Mouse (Mus musculus): Measurements from ENCODE around the gene Rgs19. TPM values are rescaled to one million over a fixed set of nuclear protein-coding genes. Genes with fewer than 3 reads are reported as not detected.
A peak's percentile ranks its signal among the peaks of the same experiment; 100 is the strongest.

The Rgs19 gene
- polyA plus RNA-seq, 1 experiment from 2014 or later = 51.8 TPM

- 1% methylated on average over 67 of the region's 69 CpGs for WGBS
- H3K9me3 ChIP-seq (ENCODE audit: control insufficient read depth, low read length) = no peaks in the 10 kb centered on the region
- H3K4me1 ChIP-seq (replicated peaks; ENCODE audit: control insufficient read depth, insufficient read depth, low read length) = peaks cover 15% of the 10 kb centered on the region
- peak within 1 kb of the TSS; percentile 73 for H3K4me3 ChIP-seq (ENCODE audit: low read depth, low read length)
- peak within 1 kb of the TSS; percentile 52 for H3K27ac ChIP-seq (ENCODE audit: low read depth, low read length)
- DNase-seq (ENCODE audit: low spot score) (peak; percentile 82), ATAC-seq (replicated peaks; ENCODE audit: low FRiP score) (peak; percentile 42)
- H3K4me2 ChIP-seq = peak within 1 kb of the TSS; percentile 97
- H3K27me3 ChIP-seq (replicated peaks; ENCODE audit: control insufficient read depth, insufficient read depth, low read length) = no peaks in the 10 kb centered on the region
- no peaks in the 10 kb centered on the region for H3K36me3 ChIP-seq (ENCODE audit: control insufficient read depth, insufficient read depth, low read length)
- H3K9ac ChIP-seq (ENCODE audit: low read depth, low read length) = peak within 1 kb of the TSS; percentile 78
Observed at GRCm38 (mm10) chr2:181679951-181680715, 13.6 kb downstream of the Rgs19 start, which contains the start of gene Tcea2. TSS of gene Tcea2 (plus strand) at chr2:181680310.

GRCm38 (mm10) chr2:181678780-181679179 lies 15.0 kb downstream of the Rgs19 start:
- Histone ChIP-seq H3K36me3 (ENCODE audit: control insufficient read depth, insufficient read depth, low read length) (no peaks in the 10 kb centered on the region), H3K9me3 (ENCODE audit: control insufficient read depth, low read length) (no peaks in the 10 kb centered on the region), H3K27me3 (replicated peaks; ENCODE audit: control insufficient read depth, insufficient read depth, low read length) (peaks cover 4% of the 10 kb centered on the region), H3K4me3 (ENCODE audit: low read depth, low read length) (no peak overlapping the region), H3K27ac (ENCODE audit: low read depth, low read length) (no peak overlapping the region), H3K4me1 (replicated peaks; ENCODE audit: control insufficient read depth, insufficient read depth, low read length) (peaks cover 16% of the 10 kb centered on the region), H3K9ac (ENCODE audit: low read depth, low read length) (no peak overlapping the region), H3K4me2 (no peak overlapping the region)
- 44% methylated on average over 1 of the region's 1 CpGs for WGBS
- DNase-seq (ENCODE audit: low spot score) (no peak), ATAC-seq (replicated peaks; ENCODE audit: low FRiP score) (peak; percentile 76)

- DNase-seq (ENCODE audit: low spot score) (no peak), ATAC-seq (replicated peaks; ENCODE audit: low FRiP score) (no peak)
- Histone ChIP-seq H3K27me3 (replicated peaks; ENCODE audit: control insufficient read depth, insufficient read depth, low read length) (peaks cover 14% of the 10 kb centered on the region), H3K4me2 (no peak overlapping the region), H3K9ac (ENCODE audit: low read depth, low read length) (no peak overlapping the region), H3K4me1 (replicated peaks; ENCODE audit: control insufficient read depth, insufficient read depth, low read length) (peaks cover 16% of the 10 kb centered on the region), H3K4me3 (ENCODE audit: low read depth, low read length) (no peak overlapping the region), H3K9me3 (ENCODE audit: control insufficient read depth, low read length) (no peaks in the 10 kb centered on the region), H3K27ac (ENCODE audit: low read depth, low read length) (no peak overlapping the region), H3K36me3 (ENCODE audit: control insufficient read depth, insufficient read depth, low read length) (no peaks in the 10 kb centered on the region)
- 38% methylated on average over 3 of the region's 3 CpGs for WGBS
Observed at GRCm38 (mm10) chr2:181677755-181678098, 16.1 kb downstream of the Rgs19 start.

GRCm38 (mm10) chr2:181677096-181677754 lies 16.6 kb downstream of the Rgs19 start:
- Histone ChIP-seq H3K4me3 (ENCODE audit: low read depth, low read length) (no peak overlapping the region), H3K27ac (ENCODE audit: low read depth, low read length) (no peak overlapping the region), H3K9me3 (ENCODE audit: control insufficient read depth, low read length) (no peaks in the 10 kb centered on the region), H3K9ac (ENCODE audit: low read depth, low read length) (no peak overlapping the region), H3K27me3 (replicated peaks; ENCODE audit: control insufficient read depth, insufficient read depth, low read length) (peaks cover 19% of the 10 kb centered on the region), H3K36me3 (ENCODE audit: control insufficient read depth, insufficient read depth, low read length) (no peaks in the 10 kb centered on the region), H3K4me1 (replicated peaks; ENCODE audit: control insufficient read depth, insufficient read depth, low read length) (peaks cover 16% of the 10 kb centered on the region), H3K4me2 (no peak overlapping the region)
- DNase-seq (ENCODE audit: low spot score) (no peak), ATAC-seq (replicated peaks; ENCODE audit: low FRiP score) (no peak)
- 60% methylated on average over 5 of the region's 5 CpGs for WGBS

GRCm38 (mm10) chr2:181676424-181676823 lies 17.4 kb downstream of the Rgs19 start:
- Histone ChIP-seq H3K27me3 (replicated peaks; ENCODE audit: control insufficient read depth, insufficient read depth, low read length) (peaks cover 27% of the 10 kb centered on the region), H3K36me3 (ENCODE audit: control insufficient read depth, insufficient read depth, low read length) (no peaks in the 10 kb centered on the region), H3K4me3 (ENCODE audit: low read depth, low read length) (no peak overlapping the region), H3K9me3 (ENCODE audit: control insufficient read depth, low read length) (no peaks in the 10 kb centered on the region), H3K4me1 (replicated peaks; ENCODE audit: control insufficient read depth, insufficient read depth, low read length) (peaks cover 16% of the 10 kb centered on the region), H3K9ac (ENCODE audit: low read depth, low read length) (no peak overlapping the region), H3K4me2 (no peak overlapping the region), H3K27ac (ENCODE audit: low read depth, low read length) (no peak overlapping the region)
- 45% methylated on average over 2 of the region's 2 CpGs for whole genome bisulfite sequencing
- no peak for DNase-seq (ENCODE audit: low spot score)
- no peak for ATAC-seq (replicated peaks; ENCODE audit: low FRiP score)

GRCm38 (mm10) chr2:181675454-181675853 lies 18.3 kb downstream of the Rgs19 start:
- H3K4me3 ChIP-seq (ENCODE audit: low read depth, low read length) = peak overlapping the region; percentile 16; the same call in 1 of the 2 replicates
- peaks cover 37% of the 10 kb centered on the region for H3K27me3 ChIP-seq (replicated peaks; ENCODE audit: control insufficient read depth, insufficient read depth, low read length)
- H3K36me3 ChIP-seq (ENCODE audit: control insufficient read depth, insufficient read depth, low read length) = no peaks in the 10 kb centered on the region
- H3K4me1 ChIP-seq (replicated peaks; ENCODE audit: control insufficient read depth, insufficient read depth, low read length) = peaks cover 13% of the 10 kb centered on the region
- H3K27ac ChIP-seq (ENCODE audit: low read depth, low read length) = no peak overlapping the region
- ATAC-seq (replicated peaks; ENCODE audit: low FRiP score) (no peak), DNase-seq (ENCODE audit: low spot score) (no peak)
- peak overlapping the region; percentile 52 for H3K4me2 ChIP-seq
- no peak overlapping the region for H3K9ac ChIP-seq (ENCODE audit: low read depth, low read length)
- WGBS = 2% methylated on average over 14 of the region's 14 CpGs
- H3K9me3 ChIP-seq (ENCODE audit: control insufficient read depth, low read length) = no peaks in the 10 kb centered on the region

- Histone ChIP-seq H3K36me3 (ENCODE audit: control insufficient read depth, insufficient read depth, low read length) (no peaks in the 10 kb centered on the region), H3K4me1 (replicated peaks; ENCODE audit: control insufficient read depth, insufficient read depth, low read length) (peaks cover 15% of the 10 kb centered on the region), H3K27ac (ENCODE audit: low read depth, low read length) (no peak overlapping the region), H3K9ac (ENCODE audit: low read depth, low read length) (no peak overlapping the region), H3K9me3 (ENCODE audit: control insufficient read depth, low read length) (no peaks in the 10 kb centered on the region), H3K4me3 (ENCODE audit: low read depth, low read length) (no peak overlapping the region), H3K27me3 (replicated peaks; ENCODE audit: control insufficient read depth, insufficient read depth, low read length) (peaks cover 42% of the 10 kb centered on the region), H3K4me2 (no peak overlapping the region; the same call in 1 of the 2 replicates)
- ATAC-seq (replicated peaks; ENCODE audit: low FRiP score) (no peak), DNase-seq (ENCODE audit: low spot score) (no peak)
- WGBS = 76% methylated on average over 4 of the region's 4 CpGs
Observed at GRCm38 (mm10) chr2:181674934-181675333, 18.8 kb downstream of the Rgs19 start.

GRCm38 (mm10) chr2:181673501-181673900 lies 20.3 kb downstream of the Rgs19 start:
- H3K27ac ChIP-seq (ENCODE audit: low read depth, low read length) = no peak overlapping the region
- no peaks in the 10 kb centered on the region for H3K9me3 ChIP-seq (ENCODE audit: control insufficient read depth, low read length)
- H3K27me3 ChIP-seq (replicated peaks; ENCODE audit: control insufficient read depth, insufficient read depth, low read length) = peaks cover 57% of the 10 kb centered on the region
- H3K9ac ChIP-seq (ENCODE audit: low read depth, low read length) = no peak overlapping the region
- no peak overlapping the region for H3K4me2 ChIP-seq
- no peak for DNase-seq (ENCODE audit: low spot score)
- H3K4me3 ChIP-seq (ENCODE audit: low read depth, low read length) = no peak overlapping the region
- no peak for ATAC-seq (replicated peaks; ENCODE audit: low FRiP score)
- peaks cover 15% of the 10 kb centered on the region for H3K4me1 ChIP-seq (replicated peaks; ENCODE audit: control insufficient read depth, insufficient read depth, low read length)
- WGBS = 54% methylated on average over 1 of the region's 1 CpGs
- H3K36me3 ChIP-seq (ENCODE audit: control insufficient read depth, insufficient read depth, low read length) = no peaks in the 10 kb centered on the region

All from liver, embryonic 11.5 days (tissue).